Mouse (Mus musculus): ENCODE measurements around the gene Pigr. TPM values are rescaled to one million over a fixed set of nuclear protein-coding genes. Genes with fewer than 3 reads are reported as not detected.

The Pigr gene
- total RNA-seq, 1 experiment from 2014 or later, result 5.1 TPM

GRCm38 (mm10) chr1:130829906-130830830 is 3.7 kb downstream of the Pigr start:
- no peak for DNase-seq

- no peak for DNase-seq
These were observed 6.0 kb downstream of the Pigr start for GRCm38 (mm10) chr1:130832230-130833149.

GRCm38 (mm10) chr1:130835161-130835936 is 8.9 kb downstream of the Pigr start:
- no peak for DNase-seq

- peak; percentile 11 for DNase-seq
These were observed 11.8 kb downstream of the Pigr start for GRCm38 (mm10) chr1:130838288-130838687.

GRCm38 (mm10) chr1:130840599-130841379 is 14.3 kb downstream of the Pigr start:
- DNase-seq, result no peak

- DNase-seq, result no peak
These were observed 15.1 kb downstream of the Pigr start for GRCm38 (mm10) chr1:130841621-130842020.

- DNase-seq, result no peak
These were observed 18.0 kb downstream of the Pigr start for GRCm38 (mm10) chr1:130844516-130844915.

- DNase-seq, result no peak
These were observed 23.2 kb downstream of the Pigr start for GRCm38 (mm10) chr1:130849530-130850214.

GRCm38 (mm10) chr1:130850405-130850804 is 23.9 kb downstream of the Pigr start:
- no peak for DNase-seq

- no peak for DNase-seq
These were observed 28.3 kb downstream of the Pigr start for GRCm38 (mm10) chr1:130854819-130855218.

GRCm38 (mm10) chr1:130855723-130856122 is 29.2 kb downstream of the Pigr start:
- DNase-seq, result no peak

- no peak for DNase-seq
These were observed 31.0 kb downstream of the Pigr start for GRCm38 (mm10) chr1:130857456-130857855.

- peak; percentile 16 for DNase-seq
These were observed 37.8 kb downstream of the Pigr start for GRCm38 (mm10) chr1:130864238-130864637.

GRCm38 (mm10) chr1:130864741-130865140 is 38.3 kb downstream of the Pigr start:
- no peak for DNase-seq

GRCm38 (mm10) chr1:130865541-130866221 is 39.2 kb downstream of the Pigr start, which contains the start of gene Fcmr:
TSS of gene Fcmr (plus strand) at chr1:130865669.
- DNase-seq, result no peak

GRCm38 (mm10) chr1:130872912-130873311 is 46.4 kb downstream of the Pigr start:
- DNase-seq, result no peak

- peak; percentile 63 for DNase-seq
These were observed 48.7 kb downstream of the Pigr start for GRCm38 (mm10) chr1:130875139-130875538.

GRCm38 (mm10) chr1:130875910-130876309 is 49.4 kb downstream of the Pigr start:
- no peak for DNase-seq

GRCm38 (mm10) chr1:130876931-130877509 is 50.5 kb downstream of the Pigr start:
- peak; percentile 66 for DNase-seq

Data from adrenal gland, postnatal 14 days (tissue).